Mouse (Mus musculus) embryonic fibroblast, embryonic 13.5 days (primary cell): ENCODE measurements around the gene C130050O18Rik.

ENCODE experiments used
- CTCF ChIP-seq: IDR thresholded peaks from 2 replicates; pipeline ENCODE4 v1.5.1; 2011; ENCODE audit warnings: mild to moderate bottlenecking, control low read depth, low read length, moderate library complexity, borderline replicate concordance; ENCODE audit not compliant: insufficient read depth
- POLR2A ChIP-seq: IDR thresholded peaks from 2 replicates; pipeline ENCODE4 v1.6.1; 2011; ENCODE audit warnings: low read depth, mild to moderate bottlenecking, control low read depth, low read length, moderate library complexity

DNA sequence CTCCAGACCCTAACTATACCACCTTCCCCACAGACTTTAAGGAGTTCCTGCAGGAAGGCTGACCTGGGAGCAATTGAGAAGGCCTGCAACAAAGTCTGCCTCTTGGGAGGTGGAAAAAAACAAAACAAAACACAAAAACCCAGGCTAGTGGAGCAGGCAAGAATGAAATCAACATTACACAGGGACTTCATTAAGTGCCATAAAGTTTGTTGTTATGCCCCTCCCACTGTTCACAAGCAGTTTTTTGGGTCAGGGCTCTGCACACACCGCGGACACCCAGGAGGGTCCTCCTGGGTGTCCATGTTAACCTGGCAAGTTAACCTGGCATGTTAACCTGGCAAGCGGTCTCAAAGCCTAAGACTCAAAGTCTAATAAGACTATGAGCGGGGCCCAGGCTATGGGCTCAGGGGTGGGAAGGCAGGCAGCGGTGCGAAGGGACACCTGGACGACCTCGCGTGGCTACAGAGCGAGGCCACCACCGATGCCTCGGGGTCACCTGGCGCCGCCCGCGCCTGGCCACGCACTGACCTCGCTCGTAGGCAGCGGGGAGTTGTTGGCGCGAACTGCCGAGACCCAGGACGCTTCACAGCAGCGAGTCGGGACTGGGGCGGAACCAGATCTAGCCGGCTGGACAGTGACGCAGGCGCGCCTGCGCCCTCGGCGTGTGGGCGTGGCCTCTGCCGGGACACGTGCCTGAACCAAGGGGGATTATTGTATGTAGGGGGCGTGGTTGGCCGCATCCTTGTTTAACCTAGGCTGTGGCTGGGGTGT lies 33.3 kb upstream of the C130050O18Rik start:
- TF ChIP-seq CTCF (no peak), POLR2A (peak; percentile 96)
